Mouse (Mus musculus): ENCODE data around the gene B4galnt3. TPM values are rescaled to one million over a fixed set of nuclear protein-coding genes. Genes with fewer than 3 reads are reported as not detected.

The B4galnt3 gene
- polyA plus RNA-seq, 1 experiment = 0.10 TPM

- Histone ChIP-seq H3K36me3 (ENCODE audit: control insufficient read depth, insufficient read depth) (no peaks in the 10 kb centered on the region), H3K4me3 (no peak overlapping the region)
- TF ChIP-seq SRF (IDR thresholded peaks at IDR 0.05; ENCODE audit: control insufficient read depth, insufficient read length, low read depth) = no peak
Measured at GRCm38 (mm10) chr6:120180492-120180891, 113.9 kb downstream of the B4galnt3 start.

GRCm38 (mm10) chr6:120179756-120180206 is 114.6 kb downstream of the B4galnt3 start:
- Histone ChIP-seq H3K4me3 (no peak overlapping the region), H3ac (ENCODE audit: control insufficient read depth, insufficient read length) (no peak overlapping the region), H3K36me3 (ENCODE audit: control insufficient read depth, insufficient read depth) (no peaks in the 10 kb centered on the region), H3K27me3 (ENCODE audit: control insufficient read depth, insufficient read depth, insufficient read length) (no peaks in the 10 kb centered on the region), H3K4me2 (ENCODE audit: low read depth) (no peak overlapping the region), H3K79me2 (ENCODE audit: control insufficient read depth, insufficient read depth) (no peaks in the 10 kb centered on the region)
- TF ChIP-seq MYOG (IDR thresholded peaks at IDR 0.05; ENCODE audit: control insufficient read depth in 1 of 3, insufficient read depth in 1 of 3, insufficient read length in 2 of 3, low read depth in 2 of 3) (no peak), E2F4 (IDR thresholded peaks at IDR 0.05; ENCODE audit: insufficient read depth) (no peak), MYOD1 (IDR thresholded peaks at IDR 0.05; ENCODE audit: control insufficient read depth in 1 of 3, insufficient read length in 2 of 3, low read depth in 2 of 3) (no peak), USF1 (IDR thresholded peaks at IDR 0.05; ENCODE audit: low read depth) (no peak)

More at GRCm38 (mm10) chr6:120180492-120180891, 113.9 kb downstream of the B4galnt3 start:
- no peak overlapping the region for H3ac ChIP-seq (ENCODE audit: control insufficient read depth, insufficient read length)
- H3K4me2 ChIP-seq (ENCODE audit: low read depth) = no peak overlapping the region
- no peaks in the 10 kb centered on the region for H3K27me3 ChIP-seq (ENCODE audit: control insufficient read depth, insufficient read depth, insufficient read length)
- H3K79me2 ChIP-seq (ENCODE audit: control insufficient read depth, insufficient read depth) = no peaks in the 10 kb centered on the region

GRCm38 (mm10) chr6:120179044-120179755 is 115.2 kb downstream of the B4galnt3 start:
- Histone ChIP-seq H3ac (ENCODE audit: control insufficient read depth, insufficient read length) (no peak overlapping the region), H3K79me2 (ENCODE audit: control insufficient read depth, insufficient read depth) (no peaks in the 10 kb centered on the region), H3K4me3 (no peak overlapping the region), H3K4me2 (ENCODE audit: low read depth) (no peak overlapping the region), H3K36me3 (ENCODE audit: control insufficient read depth, insufficient read depth) (no peaks in the 10 kb centered on the region), H3K27me3 (ENCODE audit: control insufficient read depth, insufficient read depth, insufficient read length) (no peaks in the 10 kb centered on the region)
- no peak for TF ChIP-seq REST (IDR thresholded peaks at IDR 0.05; ENCODE audit: insufficient read depth, insufficient read length)
- TF ChIP-seq MAX (IDR thresholded peaks at IDR 0.05; ENCODE audit: low read depth) = no peak
- no peak for TF ChIP-seq USF1 (IDR thresholded peaks at IDR 0.05; ENCODE audit: low read depth)
- TF ChIP-seq MYOG (IDR thresholded peaks at IDR 0.05; ENCODE audit: control insufficient read depth in 1 of 3, insufficient read depth in 1 of 3, insufficient read length in 2 of 3, low read depth in 2 of 3) = no peak
- TF ChIP-seq TCF3 (IDR thresholded peaks at IDR 0.05; ENCODE audit: insufficient read length, low read depth) = no peak
- no peak for TF ChIP-seq CEBPB (IDR thresholded peaks at IDR 0.05; ENCODE audit: insufficient read depth, poor library complexity, severe bottlenecking)

DNA sequence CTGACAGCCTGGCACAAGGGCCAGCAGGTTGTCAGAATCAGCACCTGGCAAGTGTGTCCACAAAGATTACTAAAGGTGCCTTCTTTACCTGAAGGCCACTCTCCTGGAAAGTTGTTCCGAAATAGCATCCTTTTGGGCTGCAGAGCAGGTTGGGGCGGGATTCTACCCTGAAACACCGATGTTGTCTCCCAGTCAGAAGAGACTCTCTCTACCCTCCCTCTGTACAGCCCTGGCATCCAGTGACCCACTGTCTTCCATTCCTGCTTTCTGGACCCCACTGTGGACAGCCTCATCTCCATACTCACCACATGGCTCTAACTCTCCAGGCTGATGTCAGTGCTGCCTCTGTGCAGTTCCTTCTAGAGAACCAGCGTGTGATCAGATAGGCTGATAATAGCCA is 118.7 kb downstream of the B4galnt3 start:
- Histone ChIP-seq H3K36me3 (ENCODE audit: control insufficient read depth, insufficient read depth) (no peaks in the 10 kb centered on the region), H3K4me2 (ENCODE audit: low read depth) (no peak overlapping the region)

GRCm38 (mm10) chr6:120174602-120175115 is 119.7 kb downstream of the B4galnt3 start:
- Histone ChIP-seq H3K79me2 (ENCODE audit: control insufficient read depth, insufficient read depth) (no peaks in the 10 kb centered on the region), H3K4me3 (no peak overlapping the region), H3K36me3 (ENCODE audit: control insufficient read depth, insufficient read depth) (no peaks in the 10 kb centered on the region), H3ac (ENCODE audit: control insufficient read depth, insufficient read length) (no peak overlapping the region), H3K27me3 (ENCODE audit: control insufficient read depth, insufficient read depth, insufficient read length) (no peaks in the 10 kb centered on the region), H3K4me2 (ENCODE audit: low read depth) (no peak overlapping the region)
- TF ChIP-seq TCF3 (IDR thresholded peaks at IDR 0.05; ENCODE audit: insufficient read length, low read depth) (no peak), POLR2A (IDR thresholded peaks at IDR 0.05; ENCODE audit: insufficient read length, low read depth) (no peak)

More for the DNA sequence above, 118.7 kb downstream of the B4galnt3 start:
- Histone ChIP-seq H3K4me3 (no peak overlapping the region), H3K27me3 (ENCODE audit: control insufficient read depth, insufficient read depth, insufficient read length) (no peaks in the 10 kb centered on the region), H3K79me2 (ENCODE audit: control insufficient read depth, insufficient read depth) (no peaks in the 10 kb centered on the region), H3ac (ENCODE audit: control insufficient read depth, insufficient read length) (no peak overlapping the region)
- TF ChIP-seq MAX (IDR thresholded peaks at IDR 0.05; ENCODE audit: low read depth) (no peak), CEBPB (IDR thresholded peaks at IDR 0.05; ENCODE audit: insufficient read depth, poor library complexity, severe bottlenecking) (no peak), TCF12 (IDR thresholded peaks at IDR 0.05; ENCODE audit: insufficient read depth, poor library complexity, severe bottlenecking) (no peak), USF1 (IDR thresholded peaks at IDR 0.05; ENCODE audit: low read depth) (no peak), TCF3 (IDR thresholded peaks at IDR 0.05; ENCODE audit: insufficient read length, low read depth) (no peak), SRF (IDR thresholded peaks at IDR 0.05; ENCODE audit: control insufficient read depth, insufficient read length, low read depth) (no peak), MYOD1 (IDR thresholded peaks at IDR 0.05; ENCODE audit: control insufficient read depth in 1 of 3, insufficient read length in 2 of 3, low read depth in 2 of 3) (no peak), REST (IDR thresholded peaks at IDR 0.05; ENCODE audit: insufficient read depth, insufficient read length) (no peak), E2F4 (IDR thresholded peaks at IDR 0.05; ENCODE audit: insufficient read depth) (no peak), POLR2AphosphoS2 (IDR thresholded peaks at IDR 0.05; ENCODE audit: insufficient read length, low read depth) (no peak), MYOG (IDR thresholded peaks at IDR 0.05; ENCODE audit: control insufficient read depth in 1 of 3, insufficient read depth in 1 of 3, insufficient read length in 2 of 3, low read depth in 2 of 3) (no peak), POLR2A (IDR thresholded peaks at IDR 0.05; ENCODE audit: insufficient read length, low read depth) (no peak)
